Mouse (Mus musculus): ENCODE results near the gene Arhgap29. TPM values are rescaled to one million over a fixed set of nuclear protein-coding genes. Genes with fewer than 3 reads are reported as not detected.

Gene Arhgap29
- polyA plus RNA-seq, 1 experiment from 2014 or later, result 68.4 TPM

GRCm38 (mm10) chr3:122033248-122033837 is 81.0 kb downstream of the Arhgap29 start:
- H3K27me3 ChIP-seq (ENCODE audit: control insufficient read depth, insufficient read depth, low read length), result no peaks in the 10 kb centered on the region
- peaks cover 13 to 18% of the 10 kb centered on the region in 2 experiments for H3K4me1 ChIP-seq (ENCODE audit: control insufficient read depth in 2 of 2, insufficient read depth in 2 of 2, low read length in 2 of 2)
- H3K27ac ChIP-seq (replicated peaks in 1 of 2; ENCODE audit: control insufficient read depth in 1 of 2, insufficient read depth in 1 of 2, low read depth in 2 of 2, low read length in 2 of 2), result peak overlapping the region; percentile 74 to 84
- ATAC-seq (ENCODE audit: insufficient number of reproducible peaks, insufficient read depth, low FRiP score, low read depth), result 0 out of 2 replicates have a peak, but pooled peaks have one; percentile 24
- no peaks in the 10 kb centered on the region for H3K9me3 ChIP-seq (ENCODE audit: control insufficient read depth, low read length)
- 21% methylated on average over 9 of the region's 9 CpGs for WGBS
- no peak overlapping the region for H3K4me3 ChIP-seq (ENCODE audit: control insufficient read depth in 1 of 2, insufficient read depth in 1 of 2, low read depth in 1 of 2, low read length in 2 of 2)
- peak overlapping the region; percentile 38; the same call in 1 of the 2 replicates for H3K9ac ChIP-seq (ENCODE audit: low read length)
- H3K36me3 ChIP-seq (ENCODE audit: control insufficient read depth, insufficient read depth, low read length), result no peaks in the 10 kb centered on the region
- H3K4me2 ChIP-seq (ENCODE audit: low read length), result no peak overlapping the region

GRCm38 (mm10) chr3:122034240-122034639 is 81.9 kb downstream of the Arhgap29 start:
- Histone ChIP-seq H3K9me3 (ENCODE audit: control insufficient read depth, low read length) (no peaks in the 10 kb centered on the region), H3K27ac (replicated peaks in 1 of 2; ENCODE audit: control insufficient read depth in 1 of 2, insufficient read depth in 1 of 2, low read depth in 2 of 2, low read length in 2 of 2) (peak overlapping the region; percentile 18 to 84; a peak in 3 of 4 replicates), H3K36me3 (ENCODE audit: control insufficient read depth, insufficient read depth, low read length) (no peaks in the 10 kb centered on the region), H3K4me3 (ENCODE audit: control insufficient read depth in 1 of 2, insufficient read depth in 1 of 2, low read depth in 1 of 2, low read length in 2 of 2) (no peak overlapping the region), H3K9ac (ENCODE audit: low read length) (no peak overlapping the region), H3K4me1 (ENCODE audit: control insufficient read depth in 2 of 2, insufficient read depth in 2 of 2, low read length in 2 of 2) (peaks cover 13 to 18% of the 10 kb centered on the region in 2 experiments), H3K4me2 (ENCODE audit: low read length) (no peak overlapping the region), H3K27me3 (ENCODE audit: control insufficient read depth, insufficient read depth, low read length) (no peaks in the 10 kb centered on the region)
- WGBS, result 46% methylated on average over 5 of the region's 5 CpGs
- ATAC-seq (ENCODE audit: insufficient number of reproducible peaks, insufficient read depth, low FRiP score, low read depth), result no peak

GRCm38 (mm10) chr3:122035092-122035491 is 82.8 kb downstream of the Arhgap29 start:
- no peak for ATAC-seq (ENCODE audit: insufficient number of reproducible peaks, insufficient read depth, low FRiP score, low read depth)
- Histone ChIP-seq H3K27me3 (ENCODE audit: control insufficient read depth, insufficient read depth, low read length) (no peaks in the 10 kb centered on the region), H3K4me2 (ENCODE audit: low read length) (no peak overlapping the region), H3K9me3 (ENCODE audit: control insufficient read depth, low read length) (no peaks in the 10 kb centered on the region), H3K9ac (ENCODE audit: low read length) (no peak overlapping the region), H3K4me3 (ENCODE audit: control insufficient read depth in 1 of 2, insufficient read depth in 1 of 2, low read depth in 1 of 2, low read length in 2 of 2) (no peak overlapping the region), H3K27ac (replicated peaks in 1 of 2; ENCODE audit: control insufficient read depth in 1 of 2, insufficient read depth in 1 of 2, low read depth in 2 of 2, low read length in 2 of 2) (no peak overlapping the region), H3K36me3 (ENCODE audit: control insufficient read depth, insufficient read depth, low read length) (no peaks in the 10 kb centered on the region), H3K4me1 (ENCODE audit: control insufficient read depth in 2 of 2, insufficient read depth in 2 of 2, low read length in 2 of 2) (peaks cover 13 to 18% of the 10 kb centered on the region in 2 experiments)
- WGBS, result 59% methylated on average over 3 of the region's 3 CpGs

GRCm38 (mm10) chr3:122040522-122040921 is 88.2 kb downstream of the Arhgap29 start:
- Histone ChIP-seq H3K27me3 (ENCODE audit: control insufficient read depth, insufficient read depth, low read length) (no peaks in the 10 kb centered on the region), H3K9ac (ENCODE audit: low read length) (no peak overlapping the region), H3K9me3 (ENCODE audit: control insufficient read depth, low read length) (no peaks in the 10 kb centered on the region), H3K4me2 (ENCODE audit: low read length) (no peak overlapping the region), H3K4me3 (ENCODE audit: control insufficient read depth in 1 of 2, insufficient read depth in 1 of 2, low read depth in 1 of 2, low read length in 2 of 2) (no peak overlapping the region), H3K36me3 (ENCODE audit: control insufficient read depth, insufficient read depth, low read length) (no peaks in the 10 kb centered on the region), H3K27ac (replicated peaks in 1 of 2; ENCODE audit: control insufficient read depth in 1 of 2, insufficient read depth in 1 of 2, low read depth in 2 of 2, low read length in 2 of 2) (no peak overlapping the region), H3K4me1 (ENCODE audit: control insufficient read depth in 2 of 2, insufficient read depth in 2 of 2, low read length in 2 of 2) (peaks cover 18 to 27% of the 10 kb centered on the region in 2 experiments)
- WGBS, result 73% methylated on average over 6 of the region's 6 CpGs
- no peak for ATAC-seq (ENCODE audit: insufficient number of reproducible peaks, insufficient read depth, low FRiP score, low read depth)

- Histone ChIP-seq H3K4me1 (ENCODE audit: control insufficient read depth in 2 of 2, insufficient read depth in 2 of 2, low read length in 2 of 2) (peaks cover 40 to 49% of the 10 kb centered on the region in 2 experiments), H3K4me3 (ENCODE audit: control insufficient read depth in 1 of 2, insufficient read depth in 1 of 2, low read depth in 1 of 2, low read length in 2 of 2) (peak overlapping the region in 1 of 2 experiments; percentile 2; a peak in 1 of 4 replicates), H3K27me3 (ENCODE audit: control insufficient read depth, insufficient read depth, low read length) (no peaks in the 10 kb centered on the region), H3K36me3 (ENCODE audit: control insufficient read depth, insufficient read depth, low read length) (no peaks in the 10 kb centered on the region), H3K27ac (replicated peaks in 1 of 2; ENCODE audit: control insufficient read depth in 1 of 2, insufficient read depth in 1 of 2, low read depth in 2 of 2, low read length in 2 of 2) (peak overlapping the region; percentile 50 to 52), H3K4me2 (ENCODE audit: low read length) (peak overlapping the region; percentile 43), H3K9me3 (ENCODE audit: control insufficient read depth, low read length) (no peaks in the 10 kb centered on the region), H3K9ac (ENCODE audit: low read length) (no peak overlapping the region)
- no peak for ATAC-seq (ENCODE audit: insufficient number of reproducible peaks, insufficient read depth, low FRiP score, low read depth)
- WGBS, result 3% methylated on average over 8 of the region's 8 CpGs
Measured at GRCm38 (mm10) chr3:122043102-122043501, 90.8 kb downstream of the Arhgap29 start.

- ATAC-seq (ENCODE audit: insufficient number of reproducible peaks, insufficient read depth, low FRiP score, low read depth), result no peak
- 0 out of 4 replicates have a peak within 1 kb of the TSS, but pooled peaks of 1 of the 2 experiments have one; percentile 2 for H3K4me3 ChIP-seq (ENCODE audit: control insufficient read depth in 1 of 2, insufficient read depth in 1 of 2, low read depth in 1 of 2, low read length in 2 of 2)
- 26% methylated on average over 26 of the region's 26 CpGs for WGBS
- peaks cover 46 to 58% of the 10 kb centered on the region in 2 experiments for H3K4me1 ChIP-seq (ENCODE audit: control insufficient read depth in 2 of 2, insufficient read depth in 2 of 2, low read length in 2 of 2)
- H3K27ac ChIP-seq (replicated peaks in 1 of 2; ENCODE audit: control insufficient read depth in 1 of 2, insufficient read depth in 1 of 2, low read depth in 2 of 2, low read length in 2 of 2), result peak within 1 kb of the TSS; percentile 50 to 52; a peak in 3 of 4 replicates
- H3K36me3 ChIP-seq (ENCODE audit: control insufficient read depth, insufficient read depth, low read length), result no peaks in the 10 kb centered on the region
- peak within 1 kb of the TSS; percentile 43 for H3K4me2 ChIP-seq (ENCODE audit: low read length)
- no peaks in the 10 kb centered on the region for H3K27me3 ChIP-seq (ENCODE audit: control insufficient read depth, insufficient read depth, low read length)
- H3K9me3 ChIP-seq (ENCODE audit: control insufficient read depth, low read length), result no peaks in the 10 kb centered on the region
- peak within 1 kb of the TSS; percentile 39; the same call in 1 of the 2 replicates for H3K9ac ChIP-seq (ENCODE audit: low read length)
Measured at GRCm38 (mm10) chr3:122043799-122044547, 91.6 kb downstream of the Arhgap29 start, which contains the start of gene Abca4. Gene Abca4, plus strand, starts transcription at chr3:122044443.

GRCm38 (mm10) chr3:122046187-122046620 is 93.9 kb downstream of the Arhgap29 start:
- peak overlapping the region in 1 of 2 experiments; percentile 38; a peak in 1 of 4 replicates for H3K27ac ChIP-seq (replicated peaks in 1 of 2; ENCODE audit: control insufficient read depth in 1 of 2, insufficient read depth in 1 of 2, low read depth in 2 of 2, low read length in 2 of 2)
- 37% methylated on average over 10 of the region's 10 CpGs for WGBS
- no peaks in the 10 kb centered on the region for H3K36me3 ChIP-seq (ENCODE audit: control insufficient read depth, insufficient read depth, low read length)
- peaks cover 46 to 58% of the 10 kb centered on the region in 2 experiments for H3K4me1 ChIP-seq (ENCODE audit: control insufficient read depth in 2 of 2, insufficient read depth in 2 of 2, low read length in 2 of 2)
- no peak overlapping the region for H3K9ac ChIP-seq (ENCODE audit: low read length)
- no peaks in the 10 kb centered on the region for H3K9me3 ChIP-seq (ENCODE audit: control insufficient read depth, low read length)
- H3K4me2 ChIP-seq (ENCODE audit: low read length), result no peak overlapping the region
- no peaks in the 10 kb centered on the region for H3K27me3 ChIP-seq (ENCODE audit: control insufficient read depth, insufficient read depth, low read length)
- no peak overlapping the region for H3K4me3 ChIP-seq (ENCODE audit: control insufficient read depth in 1 of 2, insufficient read depth in 1 of 2, low read depth in 1 of 2, low read length in 2 of 2)
- no peak for ATAC-seq (ENCODE audit: insufficient number of reproducible peaks, insufficient read depth, low FRiP score, low read depth)

Measured in heart, embryonic 14.5 days (tissue).